Mouse (Mus musculus) kidney, adult 2 months (tissue): ENCODE data around the gene Foxf2.

Experiments used
- CTCF ChIP-seq: fragments of 200-500 bp; conservative IDR thresholded peaks from 2 replicates; pipeline ENCODE4 v1.5.1; 2011; ENCODE audit warnings: low read depth, mild to moderate bottlenecking, control low read depth, low read length, moderate library complexity, mixed read lengths; ENCODE audit not compliant: insufficient read depth, insufficient read length
- POLR2A ChIP-seq: fragments of 200-500 bp; IDR thresholded peaks from one replicate; pipeline ENCODE4 v1.6.1; 2011; ENCODE audit warnings: low read depth, low read length, control low read depth

DNA sequence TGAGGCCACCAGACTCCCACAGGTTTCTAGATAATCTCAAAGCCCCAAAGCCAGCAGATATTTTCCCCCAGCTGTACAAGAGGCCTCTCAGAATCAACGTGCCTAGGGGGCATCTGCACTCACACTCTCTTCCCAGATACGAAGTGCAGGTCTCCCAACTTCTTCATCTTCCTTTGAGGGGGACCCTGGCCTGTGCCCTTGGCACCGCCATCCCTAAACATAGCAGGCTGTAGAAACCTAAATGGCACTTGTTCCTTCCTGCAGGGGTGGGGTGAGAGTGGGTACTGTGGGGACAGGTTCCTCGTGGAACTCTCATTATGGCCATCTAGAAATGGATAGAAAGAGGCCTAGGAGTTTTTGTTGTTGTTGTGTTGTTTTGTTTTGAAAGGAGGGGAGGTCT lies 4.7 kb upstream of the Foxf2 start:
- TF ChIP-seq POLR2A: no peak
- TF ChIP-seq CTCF: no peak
